Mouse (Mus musculus) mature B cell (primary cell): ENCODE results near the gene Ndufa4.
"Not testable (repeated sequence)": the region's sequence is repeated elsewhere in the genome, so short reads cannot be mapped to it uniquely, and the experiment has no call there.

ENCODE experiments used
- in situ Hi-C: fragments of 300-500 bp; cut with MboI; formaldehyde crosslinking; loops from 2 replicates; pipeline ENCODE4 v1.14.3; 2019

The Ndufa4 gene

DNA sequence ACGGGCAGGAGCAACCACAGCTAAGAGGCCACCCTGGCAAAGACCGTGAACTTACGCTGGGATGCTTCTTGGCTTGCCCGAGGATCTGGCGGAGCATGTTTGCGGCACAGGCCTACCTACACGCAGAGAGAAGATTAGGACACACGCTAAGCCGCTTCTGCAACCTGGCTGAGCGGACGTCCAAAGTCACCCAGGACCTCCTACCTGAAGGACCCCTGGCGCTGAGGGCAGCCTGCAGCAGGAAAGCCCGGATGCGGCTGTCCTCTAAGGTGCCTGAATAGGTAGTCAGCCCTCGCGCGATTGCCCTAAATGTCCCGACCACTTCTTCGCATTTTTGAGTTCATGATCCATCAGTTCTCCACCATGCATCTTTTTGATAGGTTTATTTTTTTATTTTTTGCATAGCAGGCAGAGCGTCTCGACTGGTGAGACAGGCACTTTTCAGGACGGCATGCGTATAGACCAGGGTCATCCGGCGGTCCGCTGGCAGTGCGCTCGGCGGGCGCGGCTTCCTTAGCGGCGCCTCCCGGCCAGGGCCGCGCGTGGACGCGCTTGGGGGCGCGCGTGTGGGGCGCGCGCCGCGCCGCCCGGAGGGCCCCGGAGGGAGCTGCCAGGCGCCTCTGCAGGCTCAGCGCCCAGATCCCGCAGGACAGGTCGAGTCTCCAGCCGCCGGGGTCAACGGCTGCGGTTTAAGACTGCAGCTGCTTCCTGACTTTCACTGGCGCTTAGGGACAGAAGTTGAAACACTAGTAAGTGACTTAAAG is at the start of gene Ndufa4, which contains the start of gene Phf14:
Ndufa4 (minus strand) TSS at position 229 of the 764 bp plus-strand sequence.
Phf14 (plus strand) TSS at position 541 of the 764 bp plus-strand sequence.
- in situ Hi-C loops, result loop anchor here (25.0 kb wide), 1 partner anchor 120 kb away; no protein-coding TSS in a partner anchor

DNA sequence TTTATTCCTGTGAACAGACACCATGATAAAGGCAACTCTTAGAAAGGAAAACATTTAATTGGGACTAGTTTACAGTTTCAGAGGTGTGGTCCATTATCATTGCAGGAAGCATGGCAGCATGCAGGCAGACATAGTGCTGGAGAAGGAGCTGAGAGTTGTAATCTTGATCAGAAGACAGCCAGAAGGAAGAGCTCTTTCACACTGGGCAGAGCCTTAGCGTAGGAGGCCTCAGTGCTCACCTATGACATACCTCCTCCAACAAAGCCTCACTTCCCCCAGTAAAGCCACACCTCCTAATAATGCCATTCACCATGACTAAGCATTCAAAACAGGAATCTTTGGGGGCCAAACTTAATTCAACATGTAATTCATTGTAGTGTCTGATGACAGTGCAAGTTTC is 40.8 kb upstream of the Ndufa4 start:
- in situ Hi-C loops, result no loop called here

DNA sequence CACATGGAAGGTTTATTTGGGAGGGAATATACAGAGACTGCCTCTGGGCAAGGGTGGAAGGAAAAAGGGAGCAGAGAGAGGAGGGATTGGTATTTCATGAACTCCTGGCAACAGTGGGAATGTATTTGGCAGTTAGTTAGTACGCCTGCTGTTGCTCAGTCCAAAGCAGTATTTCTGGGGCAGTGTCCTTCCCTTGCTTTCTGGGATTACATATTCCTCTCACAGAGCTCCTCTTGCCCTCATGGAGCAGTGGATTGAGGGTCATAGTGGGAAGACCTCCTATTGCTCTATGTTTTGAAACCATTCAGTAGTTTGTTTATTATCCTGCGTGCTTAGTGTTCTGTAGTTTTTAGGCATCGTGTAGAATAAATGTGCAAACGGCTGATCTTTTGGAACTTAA is 34.8 kb upstream of the Ndufa4 start:
- in situ Hi-C loops, result no loop called here

DNA sequence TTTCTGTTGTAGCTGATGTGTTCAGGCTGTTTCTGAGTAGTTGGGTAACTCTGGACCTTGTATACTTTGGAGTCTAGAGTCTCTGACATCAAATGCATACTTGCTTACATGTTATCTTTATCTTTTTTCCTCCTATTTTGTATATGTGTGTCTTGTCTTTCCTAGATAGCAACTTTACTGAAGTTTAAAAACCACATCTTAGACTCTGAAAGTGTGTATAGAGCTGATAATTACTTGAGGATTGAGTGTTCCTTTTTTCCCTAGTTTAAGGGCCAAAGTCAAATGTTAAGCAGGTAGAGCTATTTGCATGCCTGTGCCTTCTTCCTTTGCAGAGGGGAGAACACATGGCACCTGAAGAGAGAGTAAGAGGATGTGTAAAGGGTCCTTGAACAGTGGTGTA is 33.6 kb upstream of the Ndufa4 start:
- in situ Hi-C loops, result no loop called here

DNA sequence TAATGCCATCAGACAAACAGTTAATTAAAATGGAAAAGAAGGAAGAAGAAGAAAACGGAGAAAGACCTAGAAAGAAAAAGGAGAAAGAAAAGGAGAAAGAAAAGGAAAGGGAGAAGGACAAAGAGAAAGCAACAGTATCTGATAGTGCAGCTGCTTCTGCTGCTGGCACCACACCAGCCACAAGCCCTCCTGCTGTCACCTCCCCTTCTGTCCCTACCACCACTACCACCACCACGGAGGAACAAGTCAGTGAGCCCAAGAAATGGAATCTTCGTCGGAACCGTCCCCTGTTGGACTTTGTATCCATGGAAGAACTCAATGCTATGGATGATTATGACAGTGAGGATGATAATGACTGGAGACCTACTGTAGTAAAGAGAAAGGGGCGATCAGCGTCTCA is 26.1 kb upstream of the Ndufa4 start:
- in situ Hi-C loops, result no loop called here

DNA sequence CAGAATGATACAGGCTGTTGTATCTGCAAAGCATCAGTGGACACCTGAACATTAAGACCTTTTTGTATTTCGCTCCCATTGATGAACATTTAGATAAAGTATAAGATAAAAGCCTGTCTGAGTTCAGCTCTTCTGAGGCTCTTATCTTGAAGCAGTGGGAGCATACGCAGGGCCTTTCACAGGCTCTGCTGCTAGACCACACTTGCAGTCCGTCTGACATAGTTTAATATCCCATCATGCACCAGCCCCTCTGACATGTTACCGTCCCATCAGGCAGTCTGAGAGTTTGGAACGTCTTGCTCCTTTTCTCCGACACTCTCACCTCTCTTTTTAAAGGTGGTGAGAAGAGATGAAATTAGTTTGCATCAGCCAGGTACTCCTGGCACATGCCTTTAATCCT is 20.2 kb upstream of the Ndufa4 start:
- in situ Hi-C loops, result no loop called here

DNA sequence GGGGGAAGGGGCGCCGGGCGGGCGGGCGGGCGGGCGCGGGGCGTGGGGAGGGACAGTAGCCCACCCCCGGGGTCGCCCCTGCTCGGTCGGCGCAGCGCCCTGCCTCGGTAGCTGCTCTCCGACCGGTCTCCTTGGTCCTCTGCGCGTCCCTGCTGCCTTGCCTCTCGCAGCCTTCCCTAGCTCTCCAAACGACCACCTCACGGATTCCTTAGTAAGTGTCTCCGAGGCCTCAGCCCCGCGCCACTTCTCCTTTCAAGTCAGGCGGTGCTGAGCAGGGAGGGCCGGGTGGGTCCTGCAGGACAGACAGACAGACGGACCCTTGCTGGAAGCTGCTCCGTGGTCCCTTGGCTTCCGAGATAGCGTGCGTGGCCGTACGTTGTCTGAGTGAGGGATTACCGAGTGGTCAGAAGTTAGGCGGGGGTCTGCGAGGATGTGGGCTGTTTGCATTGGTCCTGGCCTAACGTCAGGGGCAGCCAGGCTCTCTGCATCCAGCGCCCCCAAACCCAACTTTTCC is 18.8 kb upstream of the Ndufa4 start:
- in situ Hi-C loops, result no loop called here

DNA sequence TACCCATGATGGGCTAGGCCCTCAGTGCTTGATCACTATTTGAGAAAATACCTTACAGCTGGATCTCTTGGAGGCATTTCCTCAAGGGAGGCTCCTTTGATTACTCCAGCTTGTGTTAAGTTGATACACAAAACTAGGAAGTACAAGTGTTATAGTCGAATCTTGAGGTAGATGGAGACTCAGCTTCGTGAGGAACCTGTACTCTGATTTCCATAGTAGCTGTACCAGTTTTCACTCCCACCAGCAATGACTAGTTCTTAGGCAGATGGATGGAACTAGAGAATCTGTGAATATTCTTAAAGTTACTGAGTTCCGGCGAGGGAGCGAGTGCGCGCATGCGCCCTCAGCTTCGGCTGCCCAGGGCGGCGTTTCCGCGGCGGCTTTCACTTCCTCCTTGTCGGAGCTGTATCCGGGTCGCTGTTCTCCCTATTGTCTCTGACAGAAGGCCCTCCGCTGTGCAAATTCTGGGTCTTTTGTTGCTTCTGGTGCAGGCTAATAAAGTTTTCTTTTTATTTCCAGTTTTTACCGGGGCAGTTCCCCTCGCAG is 18.3 kb upstream of the Ndufa4 start:
- in situ Hi-C loops, result no loop called here

DNA sequence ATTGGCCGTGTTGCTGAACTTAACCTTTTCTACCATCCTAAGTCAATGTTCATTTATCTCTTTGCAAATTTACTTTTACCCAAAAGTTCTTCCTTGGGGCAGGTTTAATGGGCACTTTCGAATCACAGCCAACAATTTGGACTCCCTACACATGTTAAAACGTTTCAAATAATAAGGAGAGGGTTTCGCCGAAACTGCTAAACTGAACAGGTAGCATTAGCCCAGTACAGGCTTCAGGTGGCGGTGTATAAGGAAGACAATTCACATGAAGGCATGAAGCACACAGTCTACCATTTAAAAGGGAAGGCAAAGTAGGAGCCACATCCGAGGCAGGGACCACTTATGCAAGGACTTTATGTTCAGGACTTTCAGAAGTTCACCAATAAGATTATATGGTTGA is 873 bp upstream of the Ndufa4 start:
- in situ Hi-C loops, result loop anchor here (25.0 kb wide), 1 partner anchor 121 kb away; no protein-coding TSS in a partner anchor

DNA sequence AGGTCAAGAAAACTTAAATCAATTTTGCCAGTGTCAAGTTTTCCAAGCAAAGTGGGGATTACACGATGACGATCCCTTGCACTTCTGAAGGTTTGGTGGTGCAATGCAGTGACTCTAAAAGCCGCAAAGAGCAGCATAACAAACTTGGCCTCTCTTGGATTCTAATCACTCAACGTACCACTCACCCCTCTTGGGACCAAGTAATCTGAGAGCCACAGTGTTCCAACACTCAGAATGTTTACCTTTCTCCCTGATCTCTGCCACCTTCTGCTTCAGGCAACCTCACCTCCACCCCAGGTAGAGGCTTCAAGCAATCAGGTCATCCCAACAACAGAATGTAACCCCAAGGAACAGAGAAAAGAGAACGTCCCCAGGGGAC is 418 bp downstream of the Ndufa4 start:
- in situ Hi-C loops, result loop anchor here (25.0 kb wide), 1 partner anchor 120 kb away; no protein-coding TSS in a partner anchor

DNA sequence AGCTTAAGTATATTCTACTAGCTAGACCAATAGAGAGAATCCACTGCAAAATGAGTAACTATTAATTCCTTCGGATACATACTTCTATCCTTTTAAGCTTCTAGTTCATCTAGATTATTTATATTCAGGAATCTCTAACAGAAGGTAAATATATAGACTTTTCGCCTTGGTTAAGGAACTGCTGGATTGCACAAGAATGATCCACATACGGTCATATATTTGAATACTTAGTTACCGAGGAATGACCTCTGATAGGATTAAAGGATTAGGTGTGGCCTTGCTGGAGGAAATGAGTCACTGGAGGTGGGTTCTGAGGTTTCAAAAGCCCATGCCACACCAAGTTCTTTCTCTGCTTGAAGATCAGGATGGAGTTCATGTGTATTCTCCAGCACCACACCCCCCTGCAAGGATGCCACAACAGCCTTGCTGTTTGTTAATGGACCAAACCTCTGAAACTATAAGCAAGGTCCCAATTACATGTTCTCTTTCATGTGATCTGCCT is 6.4 kb downstream of the Ndufa4 start:
- in situ Hi-C loops, result loop anchor here (25.0 kb wide), 1 partner anchor 114 kb away; no protein-coding TSS in a partner anchor

DNA sequence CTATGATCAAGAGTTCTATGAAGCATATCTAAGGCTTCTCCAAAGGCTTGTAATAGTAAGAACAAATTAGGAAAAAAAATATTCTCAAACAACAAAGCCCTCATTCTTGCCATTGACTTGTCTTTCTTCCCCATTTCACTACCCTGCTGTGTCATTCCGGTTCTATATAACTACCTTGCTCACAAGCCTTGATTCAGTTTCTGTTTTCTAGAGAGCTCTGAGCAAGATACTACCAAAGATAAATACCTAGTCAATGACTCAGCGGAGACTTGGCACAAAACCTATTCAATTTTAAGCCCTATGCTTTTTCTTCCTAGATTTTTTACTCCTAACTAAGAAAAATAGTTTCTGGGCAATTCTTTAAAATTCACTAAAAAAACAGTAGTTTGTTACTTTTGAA is 31.9 kb downstream of the Ndufa4 start:
- in situ Hi-C loops, result not testable (repeated sequence)
